Mouse (Mus musculus) myocyte (in vitro differentiated cells): ENCODE results near the gene Ppp3ca. TPM values are rescaled to one million over a fixed set of nuclear protein-coding genes. Genes with fewer than 3 reads are reported as not detected.

Experiments
- H3K27me3 ChIP-seq: one replicate; pipeline ENCODE4 v1.6.1; 2011; ENCODE audit not compliant: control insufficient read depth, insufficient read depth, insufficient read length
- H3K36me3 ChIP-seq: one replicate; pipeline ENCODE4 v1.6.1; 2011; ENCODE audit not compliant: control insufficient read depth, insufficient read depth
- H3K4me2 ChIP-seq: one replicate; pipeline ENCODE4 v1.6.1; 2011; ENCODE audit warnings: low read depth, control low read depth
- H3K4me3 ChIP-seq: one replicate; pipeline ENCODE4 v1.5.1; 2011; ENCODE audit warnings: mild to moderate bottlenecking, control low read depth, moderate library complexity
- H3K79me2 ChIP-seq: one replicate; pipeline ENCODE4 v1.6.1; 2011; ENCODE audit not compliant: control insufficient read depth, insufficient read depth
- H3ac ChIP-seq: one replicate; pipeline ENCODE4 v1.6.1; 2011; ENCODE audit not compliant: control insufficient read depth, insufficient read length
- CEBPB ChIP-seq: IDR thresholded peaks from 2 replicates; pipeline ENCODE4 v1.6.1; 2011; ENCODE audit warnings: mild to moderate bottlenecking, moderate library complexity; ENCODE audit not compliant: poor library complexity, insufficient read depth, severe bottlenecking
- E2F4 ChIP-seq: IDR thresholded peaks from one replicate; pipeline ENCODE4 v1.6.1; 2011; ENCODE audit warnings: mild to moderate bottlenecking, control low read depth, moderate library complexity; ENCODE audit not compliant: insufficient read depth
- MAX ChIP-seq: IDR thresholded peaks from one replicate; pipeline ENCODE4 v1.6.1; 2011; ENCODE audit warnings: low read depth, mild to moderate bottlenecking, control low read depth
- MYOD1 ChIP-seq, 3 experiments: IDR thresholded peaks; one replicate each; pipeline ENCODE4 v1.6.1; 2011; ENCODE audit warnings: control low read depth in 2 of 3, low read depth in 2 of 3, mild to moderate bottlenecking in 2 of 3, moderate library complexity in 1 of 3; ENCODE audit not compliant: insufficient read length in 2 of 3, control insufficient read depth in 1 of 3
- MYOG ChIP-seq, 3 experiments: IDR thresholded peaks; one replicate each; pipeline ENCODE4 v1.6.1; 2011; ENCODE audit warnings: control low read depth in 2 of 3, low read depth in 2 of 3, mild to moderate bottlenecking in 2 of 3; ENCODE audit not compliant: insufficient read length in 2 of 3, control insufficient read depth in 1 of 3, insufficient read depth in 1 of 3
- POLR2A ChIP-seq: IDR thresholded peaks from one replicate; pipeline ENCODE4 v1.6.1; 2011; ENCODE audit warnings: low read depth, mild to moderate bottlenecking, control low read depth, moderate library complexity; ENCODE audit not compliant: insufficient read length
- POLR2AphosphoS2 ChIP-seq: IDR thresholded peaks from one replicate; pipeline ENCODE4 v1.6.1; 2011; ENCODE audit warnings: low read depth, control low read depth; ENCODE audit not compliant: insufficient read length
- REST ChIP-seq: IDR thresholded peaks from one replicate; pipeline ENCODE4 v1.6.1; 2011; ENCODE audit warnings: mild to moderate bottlenecking, control low read depth, moderate library complexity; ENCODE audit not compliant: insufficient read depth, insufficient read length
- SRF ChIP-seq: IDR thresholded peaks from one replicate; pipeline ENCODE4 v1.6.1; 2011; ENCODE audit warnings: low read depth; ENCODE audit not compliant: control insufficient read depth, insufficient read length
- TCF12 ChIP-seq: IDR thresholded peaks from one replicate; pipeline ENCODE4 v1.6.1; 2011; ENCODE audit warnings: mild to moderate bottlenecking, control low read depth; ENCODE audit not compliant: poor library complexity, insufficient read depth, severe bottlenecking
- TCF3 ChIP-seq: IDR thresholded peaks from one replicate; pipeline ENCODE4 v1.6.1; 2011; ENCODE audit warnings: low read depth, control low read depth; ENCODE audit not compliant: insufficient read length
- USF1 ChIP-seq: IDR thresholded peaks from one replicate; pipeline ENCODE4 v1.6.1; 2011; ENCODE audit warnings: low read depth, mild to moderate bottlenecking, control low read depth, moderate library complexity
- polyA plus RNA-seq: library from polyadenylated mRNA; unstranded; fragments of >200 nt; fragmentation: generic; extraction: Trizol; gene quantifications from one replicate; pipeline ENCODE4 v1.2.1, GENCODE M21; 2012; ENCODE audit warnings: missing spikeins

The Ppp3ca gene
- polyA plus RNA-seq, 1 experiment = 34.0 TPM

- Histone ChIP-seq H3K36me3 (no peaks in the 10 kb centered on the region), H3ac (no peak overlapping the region), H3K4me2 (no peak overlapping the region), H3K27me3 (no peaks in the 10 kb centered on the region), H3K79me2 (peaks cover 20% of the 10 kb centered on the region), H3K4me3 (no peak overlapping the region)
- TF ChIP-seq REST = no peak
- no peak for TF ChIP-seq POLR2A
- no peak for TF ChIP-seq USF1
- no peak for TF ChIP-seq CEBPB
- TF ChIP-seq MYOG (IDR thresholded peaks at IDR 0.05; ENCODE audit: control insufficient read depth in 1 of 3, insufficient read depth in 1 of 3, insufficient read length in 2 of 3, low read depth in 2 of 3) = no peak
- TF ChIP-seq TCF3 = no peak
- no peak for TF ChIP-seq POLR2AphosphoS2
- TF ChIP-seq SRF = no peak
- TF ChIP-seq E2F4 = no peak
- no peak for TF ChIP-seq TCF12
- TF ChIP-seq MYOD1 (IDR thresholded peaks at IDR 0.05; ENCODE audit: control insufficient read depth in 1 of 3, insufficient read length in 2 of 3, low read depth in 2 of 3) = no peak
- no peak for TF ChIP-seq MAX
Observed at GRCm38 (mm10) chr3:136849035-136849434, 179.1 kb downstream of the Ppp3ca start.

GRCm38 (mm10) chr3:136852921-136853320, 183.0 kb downstream of the Ppp3ca start:
- peaks cover 18% of the 10 kb centered on the region for H3K79me2 ChIP-seq
- no peak for TF ChIP-seq POLR2AphosphoS2
- TF ChIP-seq E2F4 = no peak
- TF ChIP-seq MYOG (IDR thresholded peaks at IDR 0.05; ENCODE audit: control insufficient read depth in 1 of 3, insufficient read depth in 1 of 3, insufficient read length in 2 of 3, low read depth in 2 of 3) = no peak
- no peak for TF ChIP-seq CEBPB
- TF ChIP-seq MAX = no peak
- TF ChIP-seq POLR2A = no peak
- no peak for TF ChIP-seq REST
- TF ChIP-seq USF1 = no peak
- no peak for TF ChIP-seq SRF
- no peak for TF ChIP-seq TCF12
- TF ChIP-seq MYOD1 (IDR thresholded peaks at IDR 0.05; ENCODE audit: control insufficient read depth in 1 of 3, insufficient read length in 2 of 3, low read depth in 2 of 3) = no peak
- no peak for TF ChIP-seq TCF3
- no peak overlapping the region for H3ac ChIP-seq
- H3K36me3 ChIP-seq = no peaks in the 10 kb centered on the region
- peak overlapping the region; percentile 49 for H3K4me2 ChIP-seq
- H3K27me3 ChIP-seq = no peaks in the 10 kb centered on the region
- no peak overlapping the region for H3K4me3 ChIP-seq

DNA sequence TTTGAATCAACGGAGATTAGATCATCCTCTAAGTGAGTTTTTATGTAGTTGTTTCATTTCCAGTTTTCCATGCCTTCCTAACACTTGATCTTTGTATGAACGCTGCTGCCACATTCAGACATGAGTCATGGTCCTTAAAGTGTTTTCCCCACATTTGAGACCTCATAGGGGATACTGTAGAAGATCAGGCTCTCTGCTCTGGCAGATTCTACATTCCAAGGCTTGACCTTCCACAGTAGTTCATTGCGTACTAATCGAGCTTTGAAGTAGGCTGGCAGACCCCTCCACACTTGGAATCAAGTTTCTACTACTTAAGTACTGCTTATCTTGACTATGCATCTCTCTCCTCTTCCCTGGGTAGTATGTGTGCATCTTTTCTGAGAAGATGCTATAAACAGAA, 183.7 kb downstream of the Ppp3ca start:
- Histone ChIP-seq H3ac (no peak overlapping the region), H3K79me2 (peaks cover 18% of the 10 kb centered on the region), H3K4me2 (peak overlapping the region; percentile 33), H3K27me3 (no peaks in the 10 kb centered on the region), H3K4me3 (no peak overlapping the region), H3K36me3 (no peaks in the 10 kb centered on the region)
- TF ChIP-seq MYOD1 (IDR thresholded peaks at IDR 0.05; ENCODE audit: control insufficient read depth in 1 of 3, insufficient read length in 2 of 3, low read depth in 2 of 3) (no peak), USF1 (no peak), MYOG (IDR thresholded peaks at IDR 0.05; ENCODE audit: control insufficient read depth in 1 of 3, insufficient read depth in 1 of 3, insufficient read length in 2 of 3, low read depth in 2 of 3) (no peak), MAX (no peak), SRF (no peak), TCF12 (no peak), POLR2A (no peak), TCF3 (no peak), POLR2AphosphoS2 (no peak), REST (no peak), E2F4 (no peak), CEBPB (no peak)

DNA sequence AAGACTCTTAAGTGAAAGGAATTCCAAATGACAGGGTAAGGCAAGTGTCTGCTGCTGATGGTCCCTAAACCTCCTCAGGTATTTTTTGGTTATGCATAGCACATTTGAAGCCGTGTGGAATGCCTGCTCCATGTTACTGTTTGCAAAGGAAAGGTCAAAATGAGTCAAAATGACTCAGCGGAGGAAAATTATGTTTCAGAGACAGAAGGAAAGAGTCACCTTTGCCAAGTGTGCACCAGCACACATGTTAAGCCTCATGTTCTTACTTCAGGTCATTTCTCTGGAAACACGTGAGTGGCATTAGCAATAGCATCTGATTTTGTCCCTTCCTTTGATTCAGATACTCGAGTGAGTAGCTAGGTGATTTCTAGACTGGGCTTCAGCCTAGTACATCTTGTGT, 186.1 kb downstream of the Ppp3ca start:
- no peak overlapping the region for H3K4me2 ChIP-seq
- peaks cover 19% of the 10 kb centered on the region for H3K79me2 ChIP-seq
- H3K27me3 ChIP-seq = no peaks in the 10 kb centered on the region
- TF ChIP-seq TCF3 = no peak
- TF ChIP-seq MAX = no peak
- TF ChIP-seq USF1 = no peak
- no peak for TF ChIP-seq SRF
- TF ChIP-seq CEBPB = no peak
- no peak for TF ChIP-seq REST
- TF ChIP-seq MYOD1 (IDR thresholded peaks at IDR 0.05; ENCODE audit: control insufficient read depth in 1 of 3, insufficient read length in 2 of 3, low read depth in 2 of 3) = no peak
- TF ChIP-seq TCF12 = no peak
- TF ChIP-seq MYOG (IDR thresholded peaks at IDR 0.05; ENCODE audit: control insufficient read depth in 1 of 3, insufficient read depth in 1 of 3, insufficient read length in 2 of 3, low read depth in 2 of 3) = no peak
- no peak for TF ChIP-seq POLR2A
- TF ChIP-seq E2F4 = no peak
- no peak for TF ChIP-seq POLR2AphosphoS2
- no peaks in the 10 kb centered on the region for H3K36me3 ChIP-seq
- no peak overlapping the region for H3ac ChIP-seq
- no peak overlapping the region for H3K4me3 ChIP-seq
